Mouse (Mus musculus): ENCODE measurements around the gene Ift80. TPM values are rescaled to one million over a fixed set of nuclear protein-coding genes. Genes with fewer than 3 reads are reported as not detected.
"Not testable (repeated sequence)": the region's sequence is repeated elsewhere in the genome, so short reads cannot be mapped to it uniquely, and the experiment has no call there.

Ift80 gene
- polyA plus RNA-seq, 1 experiment: 4.1 TPM

DNA sequence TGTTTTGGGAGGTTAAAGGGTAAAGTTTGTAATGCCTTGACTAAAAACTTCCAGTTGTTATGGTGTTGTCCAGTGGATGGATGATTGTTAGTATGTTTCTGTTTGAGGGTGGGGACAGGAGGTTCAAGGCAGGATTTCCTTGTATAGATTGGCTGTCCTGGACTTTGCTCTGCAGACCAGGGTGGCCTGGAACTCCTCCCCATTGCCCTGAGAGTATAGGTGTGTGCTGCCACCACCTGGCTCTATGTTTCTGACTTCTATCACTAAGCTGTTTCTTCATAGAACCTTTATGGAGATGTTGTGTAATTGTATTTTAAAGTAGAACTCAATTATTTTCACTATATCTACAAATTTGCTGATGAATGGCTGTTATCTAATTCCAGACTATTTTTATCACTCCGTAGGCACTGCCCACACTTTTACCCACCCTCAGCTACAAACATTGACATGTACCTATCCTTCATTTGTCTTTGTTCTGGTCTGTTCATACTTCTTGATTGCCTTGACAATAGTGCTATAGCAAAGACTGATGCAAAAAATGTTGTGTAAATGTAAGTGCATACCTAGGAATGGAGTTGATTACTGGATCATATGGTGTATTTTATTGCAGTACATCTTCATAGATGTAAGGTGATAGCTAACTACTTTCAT lies 21.9 kb upstream of the Ift80 start:
- Histone ChIP-seq H3ac (ENCODE audit: control insufficient read depth, insufficient read length, low read depth) (no peak overlapping the region), H3K36me3 (ENCODE audit: control insufficient read depth, insufficient read depth) (peaks cover 95% of the 10 kb centered on the region), H3K27me3 (ENCODE audit: control insufficient read depth, insufficient read depth, insufficient read length) (no peaks in the 10 kb centered on the region), H3K79me3 (ENCODE audit: low read depth) (peaks cover 3% of the 10 kb centered on the region), H3K79me2 (ENCODE audit: control insufficient read depth, insufficient read depth) (peaks cover 46% of the 10 kb centered on the region), H3K4me3 (ENCODE audit: insufficient read depth, poor library complexity, severe bottlenecking) (no peak overlapping the region)
- no peak for TF ChIP-seq CEBPB (IDR thresholded peaks at IDR 0.05; ENCODE audit: low read depth)
- TF ChIP-seq MYOG (IDR thresholded peaks at IDR 0.05; ENCODE audit: control insufficient read depth, extremely low read depth, insufficient read length): no peak
- no peak for TF ChIP-seq MAX (IDR thresholded peaks at IDR 0.05)
- no peak for TF ChIP-seq CTCF (IDR thresholded peaks at IDR 0.05; ENCODE audit: control insufficient read depth, insufficient read depth, insufficient read length)
- no peak for TF ChIP-seq USF1 (IDR thresholded peaks at IDR 0.05; ENCODE audit: low read depth)
- no peak for TF ChIP-seq MYOD1 (IDR thresholded peaks at IDR 0.05; ENCODE audit: control insufficient read depth, insufficient read length, low read depth)
- TF ChIP-seq FOSL1 (IDR thresholded peaks at IDR 0.05; ENCODE audit: insufficient read depth, low read length, poor library complexity, severe bottlenecking): no peak

DNA sequence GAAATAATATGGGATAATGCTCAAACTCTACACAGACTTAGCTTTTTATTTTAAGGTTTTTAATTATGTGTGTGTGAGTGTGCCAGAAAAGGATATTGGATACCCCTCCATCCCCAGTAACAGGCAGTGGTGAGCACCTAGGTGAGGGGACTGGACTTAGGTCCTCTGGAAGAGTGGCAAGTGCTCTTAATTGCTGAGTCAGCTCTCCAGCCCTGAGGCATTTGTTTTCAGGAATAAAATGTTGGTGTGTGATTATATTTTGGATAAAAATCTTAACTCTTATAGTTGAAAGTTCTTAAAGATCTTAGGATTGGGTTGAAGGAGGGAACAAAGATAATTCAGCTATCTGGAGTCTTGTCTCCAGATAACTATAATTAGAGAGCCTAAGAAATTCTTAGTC lies 16.4 kb upstream of the Ift80 start:
- peaks cover 58% of the 10 kb centered on the region for H3K79me2 ChIP-seq (ENCODE audit: control insufficient read depth, insufficient read depth)
- H3K79me3 ChIP-seq (ENCODE audit: low read depth): peaks cover 13% of the 10 kb centered on the region
- H3K27me3 ChIP-seq (ENCODE audit: control insufficient read depth, insufficient read depth, insufficient read length): no peaks in the 10 kb centered on the region
- no peak overlapping the region for H3ac ChIP-seq (ENCODE audit: control insufficient read depth, insufficient read length, low read depth)
- H3K4me3 ChIP-seq (ENCODE audit: insufficient read depth, poor library complexity, severe bottlenecking): no peak overlapping the region
- TF ChIP-seq CEBPB (IDR thresholded peaks at IDR 0.05; ENCODE audit: low read depth) (no peak), MYOD1 (IDR thresholded peaks at IDR 0.05; ENCODE audit: control insufficient read depth, insufficient read length, low read depth) (no peak)
- H3K36me3 ChIP-seq (ENCODE audit: control insufficient read depth, insufficient read depth): peaks cover 95% of the 10 kb centered on the region

DNA sequence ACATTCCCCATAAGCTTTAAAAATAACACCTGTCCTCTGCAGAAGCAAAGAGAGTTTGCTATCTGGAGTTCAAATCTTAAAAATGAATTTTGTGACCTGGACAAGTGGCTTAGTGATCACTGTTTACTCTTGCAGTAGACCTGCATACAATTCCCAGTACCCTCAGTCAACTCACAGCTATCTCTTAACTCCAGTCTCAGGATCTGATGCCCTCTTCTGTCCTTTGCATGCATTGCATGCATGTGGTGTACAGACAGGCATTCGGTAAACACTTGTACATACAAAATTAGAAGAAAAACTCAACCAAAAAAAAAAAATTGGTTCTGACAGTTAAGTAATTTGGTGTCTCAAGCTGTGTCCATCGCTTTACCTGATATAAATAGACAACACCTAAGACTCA lies 15.9 kb upstream of the Ift80 start:
- H3K27me3 ChIP-seq (ENCODE audit: control insufficient read depth, insufficient read depth, insufficient read length): no peaks in the 10 kb centered on the region
- TF ChIP-seq CEBPB (IDR thresholded peaks at IDR 0.05; ENCODE audit: low read depth): no peak
- no peak for TF ChIP-seq CTCF (IDR thresholded peaks at IDR 0.05; ENCODE audit: control insufficient read depth, insufficient read depth, insufficient read length)
- TF ChIP-seq USF1 (IDR thresholded peaks at IDR 0.05; ENCODE audit: low read depth): no peak
- TF ChIP-seq FOSL1 (IDR thresholded peaks at IDR 0.05; ENCODE audit: insufficient read depth, low read length, poor library complexity, severe bottlenecking): no peak
- TF ChIP-seq MAX (IDR thresholded peaks at IDR 0.05): no peak
- TF ChIP-seq MYOG (IDR thresholded peaks at IDR 0.05; ENCODE audit: control insufficient read depth, extremely low read depth, insufficient read length): no peak
- no peak for TF ChIP-seq MYOD1 (IDR thresholded peaks at IDR 0.05; ENCODE audit: control insufficient read depth, insufficient read length, low read depth)
- no peak overlapping the region for H3ac ChIP-seq (ENCODE audit: control insufficient read depth, insufficient read length, low read depth)
- H3K79me3 ChIP-seq (ENCODE audit: low read depth): peaks cover 13% of the 10 kb centered on the region
- H3K79me2 ChIP-seq (ENCODE audit: control insufficient read depth, insufficient read depth): peaks cover 58% of the 10 kb centered on the region
- H3K4me3 ChIP-seq (ENCODE audit: insufficient read depth, poor library complexity, severe bottlenecking): no peak overlapping the region
- peaks cover 93% of the 10 kb centered on the region for H3K36me3 ChIP-seq (ENCODE audit: control insufficient read depth, insufficient read depth)

DNA sequence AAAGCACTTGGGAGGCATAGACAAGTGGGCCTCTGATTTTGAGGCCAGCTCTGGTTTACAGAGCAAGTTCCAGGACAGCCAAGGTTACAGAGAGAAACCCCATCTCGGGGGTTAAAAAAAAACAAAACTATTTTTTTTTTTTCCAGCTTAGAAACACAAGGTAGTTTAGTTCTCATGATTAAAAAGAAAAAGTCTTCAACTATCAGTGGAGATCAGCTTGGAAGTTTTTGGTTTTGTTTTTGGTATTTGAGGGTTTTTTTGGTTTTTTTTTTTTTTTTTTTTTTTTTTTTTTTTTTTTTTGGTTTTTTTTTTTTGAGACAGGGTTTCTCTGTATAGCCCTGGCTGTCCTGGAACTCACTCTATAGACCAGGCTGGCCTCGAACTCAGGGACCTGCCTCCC lies 14.3 kb upstream of the Ift80 start:
- Histone ChIP-seq H3K36me3 (ENCODE audit: control insufficient read depth, insufficient read depth) (peaks cover 93% of the 10 kb centered on the region), H3K79me3 (ENCODE audit: low read depth) (peaks cover 27% of the 10 kb centered on the region), H3K79me2 (ENCODE audit: control insufficient read depth, insufficient read depth) (peaks cover 64% of the 10 kb centered on the region)
- not testable (repeated sequence) for H3K27me3 ChIP-seq (ENCODE audit: control insufficient read depth, insufficient read depth, insufficient read length); H3K4me3 ChIP-seq (ENCODE audit: insufficient read depth, poor library complexity, severe bottlenecking); H3ac ChIP-seq (ENCODE audit: control insufficient read depth, insufficient read length, low read depth)

DNA sequence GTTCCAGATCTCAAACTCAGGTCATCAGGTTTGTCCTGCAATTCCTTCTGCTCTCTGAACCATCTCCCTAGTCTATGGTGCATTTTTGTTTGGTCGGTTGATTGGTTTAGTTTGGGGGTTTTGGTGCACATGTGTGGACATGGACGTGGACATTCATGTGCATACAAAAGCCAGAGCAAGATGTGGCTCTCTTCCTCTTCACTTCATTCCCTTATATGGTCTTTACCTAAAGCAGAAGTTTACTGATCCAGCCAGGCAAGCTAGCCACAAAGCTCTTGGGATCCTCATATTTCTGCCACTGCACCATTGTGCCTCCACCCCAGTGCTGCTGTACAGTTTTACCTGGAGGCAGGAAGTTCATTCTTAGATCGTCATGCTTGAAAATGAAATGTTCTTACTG lies 12.8 kb upstream of the Ift80 start:
- Histone ChIP-seq H3K79me2 (ENCODE audit: control insufficient read depth, insufficient read depth) (peaks cover 73% of the 10 kb centered on the region), H3K4me3 (ENCODE audit: insufficient read depth, poor library complexity, severe bottlenecking) (no peak overlapping the region), H3K27me3 (ENCODE audit: control insufficient read depth, insufficient read depth, insufficient read length) (no peaks in the 10 kb centered on the region), H3K79me3 (ENCODE audit: low read depth) (peaks cover 41% of the 10 kb centered on the region), H3K36me3 (ENCODE audit: control insufficient read depth, insufficient read depth) (peaks cover 96% of the 10 kb centered on the region), H3ac (ENCODE audit: control insufficient read depth, insufficient read length, low read depth) (no peak overlapping the region)
- TF ChIP-seq MAX (IDR thresholded peaks at IDR 0.05) (no peak), CTCF (IDR thresholded peaks at IDR 0.05; ENCODE audit: control insufficient read depth, insufficient read depth, insufficient read length) (no peak), CEBPB (IDR thresholded peaks at IDR 0.05; ENCODE audit: low read depth) (no peak), MYOG (IDR thresholded peaks at IDR 0.05; ENCODE audit: control insufficient read depth, extremely low read depth, insufficient read length) (no peak), USF1 (IDR thresholded peaks at IDR 0.05; ENCODE audit: low read depth) (no peak), MYOD1 (IDR thresholded peaks at IDR 0.05; ENCODE audit: control insufficient read depth, insufficient read length, low read depth) (no peak), FOSL1 (IDR thresholded peaks at IDR 0.05; ENCODE audit: insufficient read depth, low read length, poor library complexity, severe bottlenecking) (no peak)

DNA sequence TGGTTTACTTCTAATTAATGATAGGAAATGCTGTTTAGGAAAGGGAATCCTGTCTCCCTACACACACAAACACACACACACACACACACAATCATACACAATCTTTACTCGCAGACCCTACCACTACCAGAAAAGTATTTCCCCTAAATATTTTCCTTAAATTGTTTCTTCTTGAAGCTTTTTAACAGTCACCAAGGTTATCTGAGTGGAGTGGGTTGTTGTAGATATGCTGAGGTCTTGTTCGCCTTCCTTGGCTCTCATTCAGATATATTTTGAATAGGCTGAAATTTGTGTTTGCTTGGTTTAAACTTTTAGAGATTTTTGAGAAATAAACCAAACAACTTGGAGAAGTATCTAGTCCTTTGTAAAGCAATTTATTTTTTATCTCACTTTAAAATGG lies 4.5 kb upstream of the Ift80 start:
- TF ChIP-seq MYOG (IDR thresholded peaks at IDR 0.05; ENCODE audit: control insufficient read depth, extremely low read depth, insufficient read length): no peak
- no peak for TF ChIP-seq MAX (IDR thresholded peaks at IDR 0.05)
- TF ChIP-seq FOSL1 (IDR thresholded peaks at IDR 0.05; ENCODE audit: insufficient read depth, low read length, poor library complexity, severe bottlenecking): no peak
- no peak for TF ChIP-seq MYOD1 (IDR thresholded peaks at IDR 0.05; ENCODE audit: control insufficient read depth, insufficient read length, low read depth)
- TF ChIP-seq USF1 (IDR thresholded peaks at IDR 0.05; ENCODE audit: low read depth): no peak
- TF ChIP-seq CTCF (IDR thresholded peaks at IDR 0.05; ENCODE audit: control insufficient read depth, insufficient read depth, insufficient read length): no peak
- TF ChIP-seq CEBPB (IDR thresholded peaks at IDR 0.05; ENCODE audit: low read depth): no peak
- H3K27me3 ChIP-seq (ENCODE audit: control insufficient read depth, insufficient read depth, insufficient read length): no peaks in the 10 kb centered on the region

More for the DNA sequence above, 4.5 kb upstream of the Ift80 start:
- Histone ChIP-seq H3K36me3 (ENCODE audit: control insufficient read depth, insufficient read depth) (peaks cover 68% of the 10 kb centered on the region), H3K79me2 (ENCODE audit: control insufficient read depth, insufficient read depth) (peaks cover 96% of the 10 kb centered on the region), H3K79me3 (ENCODE audit: low read depth) (peaks cover 90% of the 10 kb centered on the region), H3ac (ENCODE audit: control insufficient read depth, insufficient read length, low read depth) (no peak overlapping the region), H3K4me3 (ENCODE audit: insufficient read depth, poor library complexity, severe bottlenecking) (no peak overlapping the region)
